Mouse (Mus musculus): ENCODE measurements around the gene Ccnt1.

Gene Ccnt1

GRCm38 (mm10) chr15:98510438-98511385, 60.0 kb downstream of the Ccnt1 start:
- DNase-seq (ENCODE audit: low spot score in 2 of 2), result peak; percentile 49 to 63

- no peak for DNase-seq (ENCODE audit: low spot score in 2 of 2)
These were observed 61.3 kb downstream of the Ccnt1 start for GRCm38 (mm10) chr15:98509387-98509786.

GRCm38 (mm10) chr15:98507321-98507720, 63.4 kb downstream of the Ccnt1 start:
- DNase-seq (ENCODE audit: low spot score in 2 of 2), result no peak

GRCm38 (mm10) chr15:98506253-98506957, 64.3 kb downstream of the Ccnt1 start:
- peak in 1 of 2 experiments; percentile 36 for DNase-seq (ENCODE audit: low spot score in 2 of 2)

- DNase-seq (ENCODE audit: low spot score in 2 of 2), result peak in 1 of 2 experiments; percentile 50
These were observed 66.2 kb downstream of the Ccnt1 start for GRCm38 (mm10) chr15:98504514-98504913.

GRCm38 (mm10) chr15:98503317-98503716, 67.4 kb downstream of the Ccnt1 start:
- no peak for DNase-seq (ENCODE audit: low spot score in 2 of 2)

GRCm38 (mm10) chr15:98497631-98498030, 73.1 kb downstream of the Ccnt1 start:
- no peak for DNase-seq (ENCODE audit: low spot score in 2 of 2)

GRCm38 (mm10) chr15:98492102-98492501, 78.6 kb downstream of the Ccnt1 start, which contains the start of gene Olfr279:
TSS of gene Olfr279 (plus strand) at chr15:98492402.
- DNase-seq (ENCODE audit: low spot score in 2 of 2), result no peak

- no peak for DNase-seq (ENCODE audit: low spot score in 2 of 2)
These were observed 79.4 kb downstream of the Ccnt1 start for GRCm38 (mm10) chr15:98491332-98491731.

Measured in heart, adult 9 months (tissue).